Mouse (Mus musculus) heart, postnatal 14 days (tissue): ENCODE data around the gene Supt5. TPM values are rescaled to one million over a fixed set of nuclear protein-coding genes. Genes with fewer than 3 reads are reported as not detected.

Experiments
- DNase-seq, 2 experiments: peaks; one replicate each; pipeline ENCODE4 v3.0.0; 2021 to 2022
- intact Hi-C: fragments of 180-260 bp; cut with DNase I; formaldehyde crosslinking; loops from one replicate; pipeline ENCODE4 v1.15.1; 2025
- total RNA-seq, 2 experiments: library from RNA; stranded (reverse); gene quantifications; 2 replicates each; pipeline ENCODE4 v1.2.3; 2021

Supt5 gene
- total RNA-seq, 2 experiments from 2014 or later: 55.6 to 58.4 TPM

DNA sequence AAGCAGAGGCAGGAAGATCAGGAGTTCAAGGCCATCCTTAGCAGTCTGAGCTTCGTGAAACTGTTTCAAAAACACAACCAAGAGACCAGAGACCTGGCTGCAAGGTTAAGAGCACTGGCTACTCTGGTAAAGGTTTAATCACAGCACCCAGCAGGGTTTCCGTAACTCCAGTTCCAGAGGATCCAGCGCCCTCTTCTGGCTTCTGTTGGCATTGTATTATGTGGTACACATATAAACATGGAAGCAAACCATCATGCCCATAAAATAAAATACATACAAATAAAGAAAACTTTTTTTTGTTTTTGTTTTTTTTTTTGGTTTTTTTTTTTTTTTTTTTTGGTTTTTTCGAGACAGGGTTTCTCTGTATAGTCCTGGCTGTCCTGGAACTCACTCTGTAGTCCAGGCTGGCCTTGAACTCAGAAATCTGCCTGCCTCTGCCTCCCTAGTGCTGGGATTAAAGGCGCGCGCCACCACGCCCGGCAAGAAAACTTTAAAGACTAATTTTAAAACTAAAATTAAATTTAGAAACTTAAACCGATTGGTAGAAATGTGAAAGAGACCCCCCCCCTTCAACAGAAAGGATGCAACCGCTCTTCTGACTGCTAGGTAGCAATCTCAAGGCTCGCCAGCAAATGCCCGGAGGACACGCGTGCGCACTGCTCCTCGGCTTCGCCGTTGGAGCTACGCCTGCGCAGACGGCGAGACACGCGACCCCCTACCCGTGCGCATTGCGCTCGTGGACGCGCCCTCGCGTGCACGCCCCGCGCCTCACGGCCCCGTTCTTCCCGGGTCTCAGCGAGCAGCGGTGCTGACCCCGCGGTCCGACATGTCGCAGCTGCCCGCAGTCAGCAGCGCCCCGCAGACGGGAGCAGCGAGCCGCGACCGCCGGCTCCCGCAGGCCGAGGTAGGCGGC is 71.2 kb downstream of the Supt5 start, which contains the start of gene Eid2:
Gene Eid2, plus strand, starts transcription at position 753 of the 913 bp plus-strand sequence.
- peak; percentile 83 to 86 for DNase-seq
- intact Hi-C loops: no loop called here

DNA sequence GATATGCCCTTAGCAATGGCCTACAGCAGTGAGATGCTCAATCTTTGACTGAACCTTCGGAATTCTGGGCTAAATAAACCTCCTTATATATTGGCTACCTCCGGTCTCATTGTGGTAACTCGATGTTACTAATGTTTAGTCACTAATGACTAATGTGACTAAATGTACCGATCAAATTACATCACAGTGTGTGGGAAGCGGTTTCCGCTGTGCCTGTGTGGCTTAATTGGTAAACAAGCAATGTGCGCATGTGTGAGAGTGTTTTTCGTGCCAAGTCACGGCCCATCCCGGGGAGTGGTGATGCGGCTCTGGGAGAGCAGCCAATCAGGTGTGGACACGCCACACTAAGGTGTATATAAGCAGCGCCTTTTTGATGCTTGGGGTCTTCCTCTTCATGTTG is 73.2 kb downstream of the Supt5 start:
- intact Hi-C loops: no loop called here
- no peak for DNase-seq

Other genes starting within 250 kb of the Supt5 start
- gene 9530053A07Rik, start 209.3 kb downstream of the Supt5 start, total RNA-seq: under 1 TPM in 1 of 2 experiments, not detected in 1; 0.02 TPM
- 10 to 100 TPM; 31.2 to 37.7 TPM for gene Fbl, start 169.0 kb downstream of the Supt5 start, total RNA-seq
- 10 to 100 TPM; 37.4 to 40.8 TPM for gene Dyrk1b, start 159.3 kb downstream of the Supt5 start, total RNA-seq
- gene Eid2, start 70.9 kb downstream of the Supt5 start, total RNA-seq: 10 to 100 TPM; 10.7 to 11.9 TPM
- 1 to 10 TPM; 8.0 to 9.4 TPM for gene Eid2b, start 61.0 kb downstream of the Supt5 start, total RNA-seq
- not detected for gene Selenov, start 47.6 kb downstream of the Supt5 start, total RNA-seq
- not detected for gene Dll3, start 36.5 kb downstream of the Supt5 start, total RNA-seq
- gene Timm50, start 26.7 kb downstream of the Supt5 start, total RNA-seq: 10 to 100 TPM; 47.9 to 57.3 TPM
- 100 to 1,000 TPM; 540 to 612 TPM for gene Rps16, start 11.9 kb upstream of the Supt5 start, total RNA-seq
- gene Plekhg2, start 33.9 kb upstream of the Supt5 start, total RNA-seq: 10 to 100 TPM; 32.1 to 32.5 TPM
- gene Zfp36, start 41.5 kb upstream of the Supt5 start, total RNA-seq: 10 to 100 TPM; 25.7 to 27.6 TPM
- gene Med29, start 54.0 kb upstream of the Supt5 start, total RNA-seq: 10 to 100 TPM; 18.4 to 19.9 TPM
- gene Paf1, start 54.2 kb upstream of the Supt5 start, total RNA-seq: 10 to 100 TPM; 46.2 to 47.7 TPM
- 10 to 100 TPM in 1 of 2 experiments, 1 to 10 TPM in 1; 8.1 to 18.8 TPM for gene Gmfg, start 98.7 kb upstream of the Supt5 start, total RNA-seq
- gene Lrfn1, start 113.2 kb upstream of the Supt5 start, total RNA-seq: 1 to 10 TPM in 1 of 2 experiments, under 1 TPM in 1; 0.69 to 1.1 TPM
- not detected for gene Ifnl2, start 171.7 kb upstream of the Supt5 start, total RNA-seq
- gene Ifnl3, start 184.1 kb upstream of the Supt5 start, total RNA-seq: not detected
- not detected for gene Sycn, start 202.1 kb upstream of the Supt5 start, total RNA-seq
- not detected for gene Nccrp1, start 208.5 kb upstream of the Supt5 start, total RNA-seq